Mouse (Mus musculus): ENCODE results near the gene Gm44965. TPM values are rescaled to one million over a fixed set of nuclear protein-coding genes. Genes with fewer than 3 reads are reported as not detected.

The Gm44965 gene
- polyA plus RNA-seq, 1 experiment: 0.69 TPM

- H3K79me3 ChIP-seq (ENCODE audit: low read depth): peaks cover 2% of the 10 kb centered on the region
- H3K36me3 ChIP-seq (ENCODE audit: control insufficient read depth, insufficient read depth): peaks cover 16% of the 10 kb centered on the region
- peak overlapping the region; percentile 62 for H3ac ChIP-seq (ENCODE audit: control insufficient read depth, insufficient read length, low read depth)
- H3K79me2 ChIP-seq (ENCODE audit: control insufficient read depth, insufficient read depth): peaks cover 8% of the 10 kb centered on the region
- no peak for TF ChIP-seq USF1 (IDR thresholded peaks at IDR 0.05; ENCODE audit: low read depth)
- TF ChIP-seq CTCF (IDR thresholded peaks at IDR 0.05; ENCODE audit: control insufficient read depth, insufficient read depth, insufficient read length): no peak
- TF ChIP-seq CEBPB (IDR thresholded peaks at IDR 0.05; ENCODE audit: low read depth): no peak
- no peak for TF ChIP-seq MYOD1 (IDR thresholded peaks at IDR 0.05; ENCODE audit: control insufficient read depth, insufficient read length, low read depth)
- no peak for TF ChIP-seq MAX (IDR thresholded peaks at IDR 0.05)
- TF ChIP-seq MYOG (IDR thresholded peaks at IDR 0.05; ENCODE audit: control insufficient read depth, extremely low read depth, insufficient read length): no peak
- H3K4me3 ChIP-seq (ENCODE audit: insufficient read depth, poor library complexity, severe bottlenecking): peak overlapping the region; percentile 55
- no peaks in the 10 kb centered on the region for H3K27me3 ChIP-seq (ENCODE audit: control insufficient read depth, insufficient read depth, insufficient read length)
These were observed 8.5 kb downstream of the Gm44965 start for GRCm38 (mm10) chr6:48602080-48602741.

GRCm38 (mm10) chr6:48608124-48608523 lies 14.4 kb downstream of the Gm44965 start:
- no peak for TF ChIP-seq MAX (IDR thresholded peaks at IDR 0.05)
- TF ChIP-seq MYOD1 (IDR thresholded peaks at IDR 0.05; ENCODE audit: control insufficient read depth, insufficient read length, low read depth): no peak
- no peak for TF ChIP-seq USF1 (IDR thresholded peaks at IDR 0.05; ENCODE audit: low read depth)
- no peak for TF ChIP-seq MYOG (IDR thresholded peaks at IDR 0.05; ENCODE audit: control insufficient read depth, extremely low read depth, insufficient read length)
- no peak for TF ChIP-seq FOSL1 (IDR thresholded peaks at IDR 0.05; ENCODE audit: insufficient read depth, low read length, poor library complexity, severe bottlenecking)
- no peak for TF ChIP-seq CEBPB (IDR thresholded peaks at IDR 0.05; ENCODE audit: low read depth)
- no peak for TF ChIP-seq CTCF (IDR thresholded peaks at IDR 0.05; ENCODE audit: control insufficient read depth, insufficient read depth, insufficient read length)
- Histone ChIP-seq H3K79me3 (ENCODE audit: low read depth) (no peaks in the 10 kb centered on the region), H3K36me3 (ENCODE audit: control insufficient read depth, insufficient read depth) (no peaks in the 10 kb centered on the region), H3K27me3 (ENCODE audit: control insufficient read depth, insufficient read depth, insufficient read length) (no peaks in the 10 kb centered on the region), H3ac (ENCODE audit: control insufficient read depth, insufficient read length, low read depth) (no peak overlapping the region), H3K79me2 (ENCODE audit: control insufficient read depth, insufficient read depth) (no peaks in the 10 kb centered on the region), H3K4me3 (ENCODE audit: insufficient read depth, poor library complexity, severe bottlenecking) (no peak overlapping the region)

GRCm38 (mm10) chr6:48609512-48609911 lies 15.8 kb downstream of the Gm44965 start:
- Histone ChIP-seq H3K4me3 (ENCODE audit: insufficient read depth, poor library complexity, severe bottlenecking) (no peak overlapping the region), H3K27me3 (ENCODE audit: control insufficient read depth, insufficient read depth, insufficient read length) (no peaks in the 10 kb centered on the region), H3ac (ENCODE audit: control insufficient read depth, insufficient read length, low read depth) (no peak overlapping the region), H3K36me3 (ENCODE audit: control insufficient read depth, insufficient read depth) (no peaks in the 10 kb centered on the region), H3K79me3 (ENCODE audit: low read depth) (no peaks in the 10 kb centered on the region), H3K79me2 (ENCODE audit: control insufficient read depth, insufficient read depth) (no peaks in the 10 kb centered on the region)
- TF ChIP-seq FOSL1 (IDR thresholded peaks at IDR 0.05; ENCODE audit: insufficient read depth, low read length, poor library complexity, severe bottlenecking): no peak
- no peak for TF ChIP-seq CTCF (IDR thresholded peaks at IDR 0.05; ENCODE audit: control insufficient read depth, insufficient read depth, insufficient read length)
- no peak for TF ChIP-seq MAX (IDR thresholded peaks at IDR 0.05)
- TF ChIP-seq USF1 (IDR thresholded peaks at IDR 0.05; ENCODE audit: low read depth): no peak
- no peak for TF ChIP-seq CEBPB (IDR thresholded peaks at IDR 0.05; ENCODE audit: low read depth)
- TF ChIP-seq MYOD1 (IDR thresholded peaks at IDR 0.05; ENCODE audit: control insufficient read depth, insufficient read length, low read depth): no peak
- TF ChIP-seq MYOG (IDR thresholded peaks at IDR 0.05; ENCODE audit: control insufficient read depth, extremely low read depth, insufficient read length): no peak

- Histone ChIP-seq H3K36me3 (ENCODE audit: control insufficient read depth, insufficient read depth) (no peaks in the 10 kb centered on the region), H3K4me3 (ENCODE audit: insufficient read depth, poor library complexity, severe bottlenecking) (no peak overlapping the region), H3ac (ENCODE audit: control insufficient read depth, insufficient read length, low read depth) (no peak overlapping the region), H3K79me2 (ENCODE audit: control insufficient read depth, insufficient read depth) (no peaks in the 10 kb centered on the region), H3K27me3 (ENCODE audit: control insufficient read depth, insufficient read depth, insufficient read length) (no peaks in the 10 kb centered on the region), H3K79me3 (ENCODE audit: low read depth) (no peaks in the 10 kb centered on the region)
- no peak for TF ChIP-seq USF1 (IDR thresholded peaks at IDR 0.05; ENCODE audit: low read depth)
- TF ChIP-seq CTCF (IDR thresholded peaks at IDR 0.05; ENCODE audit: control insufficient read depth, insufficient read depth, insufficient read length): no peak
- TF ChIP-seq MAX (IDR thresholded peaks at IDR 0.05): no peak
- TF ChIP-seq CEBPB (IDR thresholded peaks at IDR 0.05; ENCODE audit: low read depth): no peak
- TF ChIP-seq MYOG (IDR thresholded peaks at IDR 0.05; ENCODE audit: control insufficient read depth, extremely low read depth, insufficient read length): no peak
- TF ChIP-seq FOSL1 (IDR thresholded peaks at IDR 0.05; ENCODE audit: insufficient read depth, low read length, poor library complexity, severe bottlenecking): no peak
- TF ChIP-seq MYOD1 (IDR thresholded peaks at IDR 0.05; ENCODE audit: control insufficient read depth, insufficient read length, low read depth): no peak
These were observed 16.9 kb downstream of the Gm44965 start for GRCm38 (mm10) chr6:48610657-48611056.

- Histone ChIP-seq H3K4me3 (ENCODE audit: insufficient read depth, poor library complexity, severe bottlenecking) (no peak overlapping the region), H3K79me3 (ENCODE audit: low read depth) (no peaks in the 10 kb centered on the region), H3K79me2 (ENCODE audit: control insufficient read depth, insufficient read depth) (no peaks in the 10 kb centered on the region), H3K36me3 (ENCODE audit: control insufficient read depth, insufficient read depth) (no peaks in the 10 kb centered on the region), H3K27me3 (ENCODE audit: control insufficient read depth, insufficient read depth, insufficient read length) (no peaks in the 10 kb centered on the region), H3ac (ENCODE audit: control insufficient read depth, insufficient read length, low read depth) (no peak overlapping the region)
- no peak for TF ChIP-seq FOSL1 (IDR thresholded peaks at IDR 0.05; ENCODE audit: insufficient read depth, low read length, poor library complexity, severe bottlenecking)
These were observed 19.7 kb downstream of the Gm44965 start for GRCm38 (mm10) chr6:48613464-48613863.

- Histone ChIP-seq H3ac (ENCODE audit: control insufficient read depth, insufficient read length, low read depth) (no peak overlapping the region), H3K79me2 (ENCODE audit: control insufficient read depth, insufficient read depth) (no peaks in the 10 kb centered on the region), H3K79me3 (ENCODE audit: low read depth) (no peaks in the 10 kb centered on the region), H3K27me3 (ENCODE audit: control insufficient read depth, insufficient read depth, insufficient read length) (no peaks in the 10 kb centered on the region), H3K36me3 (ENCODE audit: control insufficient read depth, insufficient read depth) (no peaks in the 10 kb centered on the region), H3K4me3 (ENCODE audit: insufficient read depth, poor library complexity, severe bottlenecking) (no peak overlapping the region)
- no peak for TF ChIP-seq CEBPB (IDR thresholded peaks at IDR 0.05; ENCODE audit: low read depth)
These were observed 21.0 kb downstream of the Gm44965 start for GRCm38 (mm10) chr6:48614756-48615155.

All from C2C12 (cell line).